Mouse (Mus musculus) brain, embryonic 14.5 days (tissue): Measurements from ENCODE around the gene Cers1.

Source experiments
- CTCF ChIP-seq: fragments of 200-500 bp; IDR thresholded peaks from 2 replicates; pipeline ENCODE4 v1.5.1; 2012; ENCODE audit warnings: inconsistent platforms, mild to moderate bottlenecking, moderate library complexity, borderline replicate concordance; ENCODE audit not compliant: insufficient read depth, insufficient read length; ENCODE audit errors: extremely low read depth
- POLR2A ChIP-seq: fragments of 200-500 bp; IDR thresholded peaks from 2 replicates; pipeline ENCODE4 v1.6.1; 2012; ENCODE audit warnings: mild to moderate bottlenecking, inconsistent platforms, borderline replicate concordance; ENCODE audit not compliant: poor library complexity, insufficient read depth, insufficient read length, severe bottlenecking; ENCODE audit errors: extremely low read depth

- TF ChIP-seq CTCF, result no peak
- no peak for TF ChIP-seq POLR2A
Observed at GRCm38 (mm10) chr8:70281001-70281400, 34.6 kb upstream of the Cers1 start.
